Mouse (Mus musculus) left cerebral cortex, postnatal 14 days (tissue): ENCODE data around the gene Frem1. TPM values are rescaled to one million over a fixed set of nuclear protein-coding genes. Genes with fewer than 3 reads are reported as not detected.
A peak's percentile ranks its signal among the peaks of the same experiment; 100 is the strongest.

Experiments
- DNase-seq, 2 experiments: peaks; one replicate each; pipeline ENCODE4 v3.0.0; 2021 to 2022; ENCODE audit warnings: low spot score in 2 of 2, mixed read lengths in 1 of 2
- intact Hi-C: fragments of 180-260 bp; cut with DNase I; formaldehyde crosslinking; loops from one replicate; pipeline ENCODE4 v1.15.1; 2025
- total RNA-seq, 2 experiments: library from RNA; stranded (reverse); gene quantifications; 2 replicates each; pipeline ENCODE4 v1.2.3; 2021

Frem1 gene
- total RNA-seq, 2 experiments from 2014 or later = 2.3 to 2.4 TPM

- intact Hi-C loops = no loop called here
- no peak for DNase-seq
Measured at GRCm38 (mm10) chr4:83040780-83041179, 11.4 kb downstream of the Frem1 start.

DNA sequence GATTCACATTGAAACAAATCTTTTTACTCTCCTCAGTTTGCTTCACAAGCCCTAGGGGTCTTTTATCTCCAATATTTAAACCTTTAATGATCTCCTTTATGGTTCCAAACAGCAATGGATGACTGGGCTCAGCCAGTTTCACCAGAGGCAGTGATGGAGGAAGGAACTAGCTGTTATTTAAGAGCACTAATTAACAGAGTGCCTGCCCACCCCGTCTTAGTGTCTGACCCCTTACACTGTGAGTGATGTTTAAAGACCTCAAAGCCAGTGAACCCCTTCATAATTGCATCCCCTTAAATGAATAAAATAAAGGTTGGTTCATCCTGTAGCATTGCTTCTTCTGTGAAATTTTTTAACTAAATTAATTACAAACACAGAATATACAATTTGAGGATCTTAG lies 19.4 kb downstream of the Frem1 start:
- intact Hi-C loops = no loop called here
- no peak for DNase-seq

GRCm38 (mm10) chr4:83031591-83031990 lies 20.5 kb downstream of the Frem1 start:
- no peak for DNase-seq
- intact Hi-C loops = no loop called here

GRCm38 (mm10) chr4:83030097-83030496 lies 22.0 kb downstream of the Frem1 start:
- DNase-seq = peak in 1 of 2 experiments; percentile 2
- intact Hi-C loops = no loop called here

- DNase-seq = no peak
- intact Hi-C loops = no loop called here
Measured at GRCm38 (mm10) chr4:83020759-83021555, 31.2 kb downstream of the Frem1 start.

DNA sequence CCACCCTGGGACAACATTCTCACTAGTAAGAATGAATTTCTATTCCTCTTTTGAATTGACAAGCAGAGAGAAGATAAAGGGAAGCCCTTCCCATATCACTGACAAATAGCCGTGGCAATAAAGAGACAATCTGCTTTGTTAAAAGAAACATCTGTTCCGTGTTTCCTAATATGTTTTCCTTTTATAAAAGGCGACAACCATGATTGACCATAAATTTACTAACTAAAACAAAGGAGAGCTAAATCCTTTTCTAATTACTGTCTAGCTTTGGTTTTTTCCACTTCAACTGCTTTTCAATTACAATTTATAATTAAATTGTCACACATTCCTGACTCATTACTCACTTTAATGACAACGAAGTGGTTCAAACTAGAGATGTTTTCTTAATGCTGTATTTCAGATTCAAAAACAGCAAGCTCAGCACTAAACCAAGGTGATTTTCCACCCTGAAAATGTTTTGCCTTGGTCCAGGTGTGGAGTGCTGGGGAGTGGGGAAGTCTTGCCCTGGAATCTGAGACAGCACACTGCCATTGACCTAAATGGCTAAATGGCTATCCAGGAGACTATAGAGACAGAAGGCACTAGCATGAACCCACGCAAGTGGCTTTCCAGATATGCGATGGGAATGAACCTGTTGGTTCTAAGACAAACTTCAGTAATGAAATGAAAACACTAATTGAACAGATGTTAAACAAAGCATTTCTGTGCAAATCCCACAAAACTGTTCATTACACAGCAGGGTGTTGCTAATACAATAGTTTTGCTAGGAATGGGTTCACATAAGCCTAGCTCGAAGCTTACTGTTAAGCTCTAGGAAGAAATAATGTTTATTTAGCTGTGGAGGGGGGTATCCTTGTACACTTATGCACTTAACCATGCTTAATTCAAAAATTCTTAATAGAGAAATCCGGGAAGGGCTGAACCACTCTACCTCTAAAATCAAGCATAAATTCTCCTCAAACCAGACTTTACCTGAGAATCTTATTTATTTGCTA lies 33.7 kb downstream of the Frem1 start:
- intact Hi-C loops = no loop called here
- DNase-seq = no peak

DNA sequence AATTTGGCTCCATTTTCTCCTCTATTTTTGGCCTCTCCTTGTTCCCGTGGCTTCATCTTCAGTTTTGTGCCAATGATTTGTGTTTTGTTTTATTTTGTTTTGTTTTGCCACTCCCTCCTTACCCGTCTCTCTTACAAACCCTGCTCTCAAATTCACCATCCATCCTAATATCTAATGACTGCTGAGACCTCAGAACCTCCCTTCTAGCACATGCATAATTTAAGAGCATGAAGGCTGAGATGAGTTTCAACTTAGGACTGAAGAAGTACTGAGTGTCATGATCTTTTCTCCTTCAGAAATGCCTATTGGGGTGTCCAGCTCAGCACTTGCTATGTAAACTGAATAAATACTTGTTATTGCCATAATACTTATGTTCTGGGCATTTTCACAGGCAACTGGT lies 37.6 kb downstream of the Frem1 start:
- intact Hi-C loops = no loop called here
- DNase-seq = no peak

- DNase-seq = no peak
- intact Hi-C loops = no loop called here
Measured at GRCm38 (mm10) chr4:83004086-83004485, 48.1 kb downstream of the Frem1 start.

DNA sequence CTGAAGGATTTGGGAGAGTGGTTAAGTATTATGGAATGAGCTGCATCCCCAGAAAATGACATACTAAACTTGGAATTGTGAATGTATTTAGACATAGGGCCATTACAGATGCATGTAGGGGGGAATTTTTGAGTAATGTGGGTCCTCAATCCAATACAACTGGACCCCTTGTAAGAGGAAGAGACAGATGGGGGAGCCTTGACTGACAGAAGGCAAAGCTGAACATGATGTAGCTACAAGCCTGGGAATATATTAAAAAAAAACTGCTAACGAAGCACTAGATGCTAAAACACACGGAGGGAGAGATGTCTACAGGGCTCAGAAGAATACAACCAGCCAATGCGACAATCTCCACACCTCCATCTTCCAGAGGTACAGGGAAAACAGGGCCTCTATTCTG lies 60.1 kb downstream of the Frem1 start:
- intact Hi-C loops = no loop called here
- no peak for DNase-seq

DNA sequence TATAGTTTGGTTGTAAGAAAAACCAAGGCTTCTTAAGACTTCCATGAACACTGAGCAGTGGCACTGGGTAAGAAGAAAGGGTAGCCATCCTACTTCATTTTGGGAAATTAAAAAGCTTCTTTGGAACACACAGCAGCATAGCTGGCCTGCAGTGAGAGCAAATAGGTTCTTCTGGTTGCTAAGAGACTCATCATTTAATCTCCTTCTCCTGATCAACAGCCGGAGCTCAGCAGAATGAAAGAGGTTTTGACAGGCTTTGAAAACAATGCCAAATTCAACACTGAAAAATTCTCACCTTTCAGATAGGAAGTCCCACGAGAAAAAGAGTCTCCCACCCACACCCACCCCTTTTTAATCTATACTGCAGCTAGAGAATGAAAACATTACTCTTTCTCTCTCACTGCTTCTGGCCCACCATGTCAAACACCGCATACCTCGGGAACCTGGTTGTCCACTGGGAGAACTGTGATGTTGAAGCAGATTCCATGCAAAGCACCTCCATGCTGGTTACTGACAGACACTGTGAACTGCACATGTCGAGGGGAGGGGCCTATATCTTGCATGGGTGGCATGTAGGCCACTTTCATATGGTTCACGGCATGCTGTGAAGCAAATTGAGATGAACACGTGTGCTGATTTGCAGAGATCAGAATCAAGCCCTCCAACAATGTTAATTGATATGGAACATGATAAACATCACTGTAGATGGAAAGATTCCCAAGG lies 61.0 kb downstream of the Frem1 start:
- no peak for DNase-seq

DNA sequence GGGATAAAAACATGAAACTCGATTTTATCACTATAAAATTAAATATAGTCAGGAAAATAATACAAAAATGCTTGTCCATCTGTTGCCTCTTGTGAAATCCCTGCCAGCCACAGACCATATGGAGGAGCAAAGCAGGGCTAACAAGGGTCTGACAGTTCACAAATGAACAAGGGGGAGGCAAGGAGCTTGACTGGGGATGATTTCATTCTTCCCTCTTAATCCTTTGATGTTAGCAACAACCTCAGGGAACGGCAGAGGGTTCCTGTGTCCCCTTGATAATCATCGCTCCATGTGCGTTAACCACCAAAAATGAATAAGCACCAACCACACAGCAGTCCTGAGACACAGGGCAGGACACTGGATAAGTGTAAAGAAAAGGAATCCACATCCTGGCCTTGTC lies 79.8 kb downstream of the Frem1 start:
- DNase-seq = no peak
- intact Hi-C loops = no loop called here

More for the DNA sequence above, 61.0 kb downstream of the Frem1 start:
- intact Hi-C loops = no loop called here

GRCm38 (mm10) chr4:82970901-82971648 lies 81.1 kb downstream of the Frem1 start:
- no peak for DNase-seq
- intact Hi-C loops = no loop called here

DNA sequence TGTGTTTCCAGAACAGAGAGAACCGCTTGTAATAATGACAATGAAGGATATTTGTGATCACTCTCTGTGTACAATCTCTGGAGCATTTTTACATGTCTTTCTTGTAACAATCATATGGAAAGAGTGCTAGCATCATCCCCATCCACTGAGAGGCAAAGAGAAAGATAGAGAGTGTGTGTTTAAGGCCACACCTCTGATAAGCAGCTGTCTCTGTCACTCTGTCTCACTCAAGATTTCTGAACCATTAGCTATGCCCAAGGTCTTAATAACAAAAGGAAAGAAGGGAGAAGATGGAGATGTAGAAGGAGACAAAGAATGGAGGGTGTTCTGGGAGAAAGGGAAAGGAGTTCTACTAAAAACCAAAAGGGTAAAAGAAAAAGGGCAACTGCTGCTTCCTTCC lies 91.1 kb downstream of the Frem1 start:
- no peak for DNase-seq
- intact Hi-C loops = no loop called here

- peak; percentile 24 to 70 for DNase-seq
- intact Hi-C loops = no loop called here
Measured at GRCm38 (mm10) chr4:82957827-82958538, 94.2 kb downstream of the Frem1 start.

GRCm38 (mm10) chr4:82953992-82954391 lies 98.1 kb downstream of the Frem1 start:
- no peak for DNase-seq
- intact Hi-C loops = no loop called here

GRCm38 (mm10) chr4:82949511-82949910 lies 102.6 kb downstream of the Frem1 start:
- no peak for DNase-seq
- intact Hi-C loops = no loop called here

DNA sequence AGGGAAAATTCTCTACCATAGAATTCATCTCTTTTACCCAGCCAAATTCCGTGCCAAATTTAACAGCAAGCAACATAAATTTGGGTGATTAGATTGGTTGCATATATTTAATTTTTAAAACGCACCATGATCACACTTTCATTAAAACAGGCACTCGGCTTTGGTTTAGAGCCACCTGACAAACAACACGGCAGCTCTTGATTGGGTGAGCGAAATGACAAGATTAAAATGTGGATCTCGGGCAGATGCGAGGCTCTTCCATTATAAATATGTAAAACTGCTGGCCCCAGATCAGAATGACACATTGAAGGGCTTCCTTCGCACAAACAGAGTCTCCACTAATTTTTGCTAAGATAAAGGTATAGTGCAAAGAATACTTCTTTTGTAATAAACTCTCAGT lies 105.4 kb downstream of the Frem1 start:
- DNase-seq = no peak
- intact Hi-C loops = no loop called here

GRCm38 (mm10) chr4:82946276-82946612 lies 105.9 kb downstream of the Frem1 start:
- DNase-seq = peak; percentile 36 to 55
- intact Hi-C loops = no loop called here
